Mouse (Mus musculus) hindbrain, postnatal 0 days (tissue): ENCODE data around the gene Sowaha. TPM values are rescaled to one million over a fixed set of nuclear protein-coding genes. Genes with fewer than 3 reads are reported as not detected.

ENCODE experiments used
- ATAC-seq: fragments of 200-750 bp; cut with Nextera tagmentation; 2 replicates; pipeline ENCODE4 v1.8.0; 2017; ENCODE audit warnings: mild to moderate bottlenecking, moderate TSS enrichment, moderate library complexity
- DNase-seq: peaks from one replicate; pipeline ENCODE4 v3.0.0-alpha.2; 2015; ENCODE audit warnings: low spot score
- H3K27ac ChIP-seq: fragments of 300-500 bp; sonication (generic); 2 replicates; pipeline ENCODE4 v1.5.1; 2014; ENCODE audit warnings: mild to moderate bottlenecking
- H3K27me3 ChIP-seq: fragments of 300-500 bp; sonication (generic); 2 replicates; pipeline ENCODE4 v1.6.1; 2014; ENCODE audit warnings: low read length, mixed read lengths; ENCODE audit not compliant: insufficient read depth
- H3K36me3 ChIP-seq: fragments of 300-500 bp; sonication (generic); 2 replicates; pipeline ENCODE4 v1.6.1; 2014; ENCODE audit warnings: low read length, mixed read lengths; ENCODE audit not compliant: insufficient read depth
- H3K4me1 ChIP-seq: fragments of 300-500 bp; sonication (generic); 2 replicates; pipeline ENCODE4 v1.6.1; 2014; ENCODE audit warnings: antibody characterized with exemption, low read length, mixed read lengths; ENCODE audit not compliant: insufficient read depth
- H3K4me2 ChIP-seq: fragments of 300-500 bp; sonication (generic); 2 replicates; pipeline ENCODE4 v1.6.1; 2014; ENCODE audit warnings: low read depth, mild to moderate bottlenecking, low read length, moderate library complexity, mixed read lengths
- H3K4me3 ChIP-seq: fragments of 300-500 bp; sonication (generic); 2 replicates; pipeline ENCODE4 v1.5.1; 2014; ENCODE audit warnings: low read length
- H3K9ac ChIP-seq: fragments of 300-500 bp; sonication (generic); replicated peaks from 2 replicates; pipeline ENCODE4 v1.6.1; 2014; ENCODE audit warnings: mild to moderate bottlenecking, low read length, moderate library complexity, mixed read lengths
- H3K9me3 ChIP-seq: fragments of 300-500 bp; sonication (generic); 2 replicates; pipeline ENCODE4 v1.6.1; 2016; ENCODE audit warnings: low read length, mixed read lengths
- CTCF ChIP-seq: IDR thresholded peaks from 2 replicates; pipeline ENCODE4 v1.5.1; 2016; ENCODE audit warnings: antibody characterized with exemption, control low read depth, low read depth
- WGBS: fragments of 180-500 bp; shearing (Covaris S2); extraction: QIAGEN DNeasy Blood & Tissue Kit; methylation state at CpG from one replicate; pipeline ENCODE4 v1.1.7; 2014; 5-methylcytosine and 5-hydroxymethylcytosine counted together
- polyA plus RNA-seq: library from polyadenylated mRNA; unstranded; fragments of >200 nt; fragmentation: Nextera tagmentation; extraction: Ambion mirVana; gene quantifications from 2 replicates; pipeline ENCODE4 v1.2.1, GENCODE M21; 2015
- total RNA-seq: library from RNA; depleted of rRNA; stranded (reverse); fragments of >200 nt; gene quantifications from 2 replicates; pipeline ENCODE4 v1.2.3, GENCODE M21; 2014; rRNA removed

Sowaha gene
- total RNA-seq (8.7 and 10.6 TPM in 2 replicates), polyA plus RNA-seq (4.1 and 4.2 TPM in 2 replicates)

- peak within 1 kb of the TSS; percentile 40 for H3K9ac ChIP-seq
- peak; percentile 43 for TF ChIP-seq CTCF
- H3K27ac ChIP-seq: peak within 1 kb of the TSS; percentile 45; the same call in 1 of the 2 replicates
- ATAC-seq: peak; percentile 73
- H3K4me3 ChIP-seq: peak within 1 kb of the TSS; percentile 58
- no peaks in the 10 kb centered on the region for H3K9me3 ChIP-seq
- WGBS: 2% methylated on average over 40 of the region's 40 CpGs
- H3K4me1 ChIP-seq: no peaks in the 10 kb centered on the region
- H3K27me3 ChIP-seq: peaks cover 29% of the 10 kb centered on the region
- H3K36me3 ChIP-seq: no peaks in the 10 kb centered on the region
- peak within 1 kb of the TSS; percentile 70 for H3K4me2 ChIP-seq
- DNase-seq: peak; percentile 73
Measured at GRCm38 (mm10) chr11:53479783-53480301, at the start of gene Sowaha, which contains the start of gene Gm9945. Gene Sowaha, minus strand, starts transcription at chr11:53480274. Gene Gm9945, plus strand, starts transcription at chr11:53480166.

- H3K27me3 ChIP-seq: no peaks in the 10 kb centered on the region
- no peak overlapping the region for H3K4me3 ChIP-seq
- no peak; the same call in 1 of the 2 replicates for ATAC-seq
- DNase-seq: peak; percentile 48
- TF ChIP-seq CTCF: no peak
- H3K27ac ChIP-seq: peak overlapping the region; percentile 54; the same call in 1 of the 2 replicates
- H3K4me2 ChIP-seq: peak overlapping the region; percentile 8; the same call in 1 of the 2 replicates
- H3K36me3 ChIP-seq: peaks cover 6% of the 10 kb centered on the region
- no peak overlapping the region for H3K9ac ChIP-seq
- 46% methylated on average over 6 of the region's 6 CpGs for WGBS
- H3K9me3 ChIP-seq: no peaks in the 10 kb centered on the region
- H3K4me1 ChIP-seq: peaks cover 3% of the 10 kb centered on the region; the same call in 1 of the 2 replicates
Measured at GRCm38 (mm10) chr11:53529253-53529557, 49.1 kb upstream of the Sowaha start.

- WGBS: 83% methylated on average over 8 of the region's 9 CpGs
- peaks cover 3% of the 10 kb centered on the region for H3K4me1 ChIP-seq
- no peak overlapping the region for H3K27ac ChIP-seq
- H3K9me3 ChIP-seq: no peaks in the 10 kb centered on the region
- H3K4me2 ChIP-seq: peak overlapping the region; percentile 8; the same call in 1 of the 2 replicates
- H3K36me3 ChIP-seq: peaks cover 4% of the 10 kb centered on the region
- H3K4me3 ChIP-seq: no peak overlapping the region
- no peak overlapping the region for H3K9ac ChIP-seq
- H3K27me3 ChIP-seq: no peaks in the 10 kb centered on the region
- TF ChIP-seq CTCF: no peak
- no peak for ATAC-seq
- no peak for DNase-seq
Measured at GRCm38 (mm10) chr11:53528397-53529252, 48.6 kb upstream of the Sowaha start.

- H3K4me3 ChIP-seq: no peak overlapping the region
- WGBS: 59% methylated on average over 4 of the region's 4 CpGs
- no peak for TF ChIP-seq CTCF
- H3K4me1 ChIP-seq: peaks cover 8% of the 10 kb centered on the region
- ATAC-seq (no peak), DNase-seq (no peak)
- H3K36me3 ChIP-seq: no peaks in the 10 kb centered on the region
- no peak overlapping the region for H3K9ac ChIP-seq
- no peaks in the 10 kb centered on the region for H3K27me3 ChIP-seq
- H3K27ac ChIP-seq: no peak overlapping the region
- H3K9me3 ChIP-seq: no peaks in the 10 kb centered on the region
- no peak overlapping the region for H3K4me2 ChIP-seq
Measured at GRCm38 (mm10) chr11:53525461-53525860, 45.4 kb upstream of the Sowaha start.

GRCm38 (mm10) chr11:53524905-53525304 is 44.8 kb upstream of the Sowaha start:
- no peak for DNase-seq
- H3K9me3 ChIP-seq: no peaks in the 10 kb centered on the region
- ATAC-seq: no peak
- peaks cover 8% of the 10 kb centered on the region for H3K4me1 ChIP-seq
- no peak overlapping the region for H3K4me2 ChIP-seq
- WGBS: 68% methylated on average over 6 of the region's 6 CpGs
- H3K27me3 ChIP-seq: no peaks in the 10 kb centered on the region
- H3K9ac ChIP-seq: no peak overlapping the region
- peak; percentile 64 for TF ChIP-seq CTCF
- H3K4me3 ChIP-seq: no peak overlapping the region
- no peaks in the 10 kb centered on the region for H3K36me3 ChIP-seq
- no peak overlapping the region for H3K27ac ChIP-seq

GRCm38 (mm10) chr11:53523545-53524405 is 43.7 kb upstream of the Sowaha start:
- no peak for DNase-seq
- Histone ChIP-seq H3K36me3 (no peaks in the 10 kb centered on the region), H3K27ac (peak overlapping the region; percentile 49; the same call in 1 of the 2 replicates), H3K9me3 (no peaks in the 10 kb centered on the region), H3K27me3 (no peaks in the 10 kb centered on the region), H3K4me1 (peaks cover 8% of the 10 kb centered on the region), H3K4me3 (no peak overlapping the region), H3K4me2 (no peak overlapping the region), H3K9ac (no peak overlapping the region)
- no peak for ATAC-seq
- TF ChIP-seq CTCF: no peak
- WGBS: 83% methylated on average over 14 of the region's 14 CpGs
